Mouse (Mus musculus) spleen, adult 2 months (tissue): ENCODE measurements at regions not wholly inside any gene's neighbourhood (a gene's known extent, or its start where the extent isn't known, plus 50 kb on each side); places are given as distances from the start of the nearest gene placed in this dataset.

Experiments
- DNase-seq, 2 experiments: peaks; one replicate each; pipeline versions ENCODE4 v3.0.0 to v3.0.0-alpha.2; 2012 to 2021; ENCODE audit warnings: low spot score in 2 of 2, low read depth in 1 of 2
- H3K27ac ChIP-seq: fragments of 200-500 bp; 2 replicates; pipeline ENCODE4 v1.5.1; 2012; ENCODE audit warnings: low read length, inconsistent platforms; ENCODE audit not compliant: insufficient read depth
- H3K27me3 ChIP-seq: fragments of 200-500 bp; 2 replicates; pipeline ENCODE4 v1.6.1; 2012; ENCODE audit warnings: mild to moderate bottlenecking, moderate library complexity, low read length, inconsistent platforms; ENCODE audit not compliant: control insufficient read depth, insufficient read depth
- H3K36me3 ChIP-seq: fragments of 200-500 bp; 2 replicates; pipeline ENCODE4 v1.6.1; 2012; ENCODE audit warnings: mild to moderate bottlenecking, low read length, inconsistent platforms; ENCODE audit not compliant: control insufficient read depth, insufficient read depth
- H3K4me1 ChIP-seq: fragments of 200-500 bp; 2 replicates; pipeline ENCODE4 v1.6.1; 2011; ENCODE audit warnings: inconsistent platforms; ENCODE audit not compliant: control insufficient read depth, insufficient read depth, insufficient read length
- H3K4me3 ChIP-seq: fragments of 200-500 bp; 2 replicates; pipeline ENCODE4 v1.5.1; 2011; ENCODE audit warnings: mild to moderate bottlenecking, inconsistent platforms; ENCODE audit not compliant: insufficient read depth, insufficient read length; ENCODE audit errors: extremely low read depth
- CTCF ChIP-seq: fragments of 200-500 bp; IDR thresholded peaks from 2 replicates; pipeline ENCODE4 v1.5.1; 2011; ENCODE audit warnings: mild to moderate bottlenecking, inconsistent platforms; ENCODE audit not compliant: insufficient read depth, insufficient read length, insufficient replicate concordance; ENCODE audit errors: extremely low read depth
- POLR2A ChIP-seq: fragments of 200-500 bp; IDR thresholded peaks from 2 replicates; pipeline ENCODE4 v1.6.1; 2011; ENCODE audit warnings: low read depth, low read length, inconsistent platforms
- WGBS: fragments of 180-500 bp; shearing (Covaris S2); methylation state at CpG from one replicate; pipeline ENCODE4 v1.1.7; 2018; 5-methylcytosine and 5-hydroxymethylcytosine counted together

- Histone ChIP-seq H3K27me3 (no peaks in the 10 kb centered on the region), H3K4me1 (no peaks in the 10 kb centered on the region), H3K27ac (no peak overlapping the region), H3K4me3 (no peak overlapping the region), H3K36me3 (no peaks in the 10 kb centered on the region)
- DNase-seq = no peak
- TF ChIP-seq POLR2A = no peak
- TF ChIP-seq CTCF = no peak
- 60% methylated on average over 5 of the region's 5 CpGs for WGBS
Observed at GRCm38 (mm10) chr14:76964046-76964445, 72.5 kb upstream of the Ccdc122 start.

GRCm38 (mm10) chr14:76958875-76959274, 77.7 kb upstream of the Ccdc122 start:
- no peaks in the 10 kb centered on the region for H3K4me1 ChIP-seq
- DNase-seq = no peak
- H3K36me3 ChIP-seq = no peaks in the 10 kb centered on the region
- H3K4me3 ChIP-seq = no peak overlapping the region
- no peaks in the 10 kb centered on the region for H3K27me3 ChIP-seq
- 84% methylated on average over 10 of the region's 10 CpGs for WGBS
- H3K27ac ChIP-seq = no peak overlapping the region
- TF ChIP-seq CTCF (no peak), POLR2A (no peak)

GRCm38 (mm10) chr14:76957136-76957535, 79.4 kb upstream of the Ccdc122 start:
- no peaks in the 10 kb centered on the region for H3K27me3 ChIP-seq
- WGBS = 83% methylated on average over 2 of the region's 2 CpGs

GRCm38 (mm10) chr14:76953171-76953570, 83.4 kb upstream of the Ccdc122 start:
- H3K27ac ChIP-seq = no peak overlapping the region
- no peak for DNase-seq
- H3K36me3 ChIP-seq = no peaks in the 10 kb centered on the region
- no peaks in the 10 kb centered on the region for H3K4me1 ChIP-seq
- H3K27me3 ChIP-seq = no peaks in the 10 kb centered on the region
- TF ChIP-seq POLR2A = no peak
- TF ChIP-seq CTCF = no peak
- H3K4me3 ChIP-seq = no peak overlapping the region
- 89% methylated on average over 2 of the region's 2 CpGs for WGBS

More at GRCm38 (mm10) chr14:76957136-76957535, 79.4 kb upstream of the Ccdc122 start:
- TF ChIP-seq CTCF (no peak), POLR2A (no peak)
- no peak for DNase-seq
- no peaks in the 10 kb centered on the region for H3K4me1 ChIP-seq
- no peak overlapping the region for H3K27ac ChIP-seq
- H3K36me3 ChIP-seq = no peaks in the 10 kb centered on the region
- H3K4me3 ChIP-seq = no peak overlapping the region

- H3K36me3 ChIP-seq = no peaks in the 10 kb centered on the region
- H3K4me3 ChIP-seq = no peak overlapping the region
- H3K27ac ChIP-seq = no peak overlapping the region
- WGBS = 73% methylated on average over 4 of the region's 4 CpGs
- no peaks in the 10 kb centered on the region for H3K27me3 ChIP-seq
- no peak for DNase-seq
- TF ChIP-seq POLR2A (no peak), CTCF (no peak)
- H3K4me1 ChIP-seq = no peaks in the 10 kb centered on the region
Observed at GRCm38 (mm10) chr14:76951450-76951849, 85.1 kb upstream of the Ccdc122 start.

GRCm38 (mm10) chr14:76949388-76949787, 87.2 kb upstream of the Ccdc122 start:
- WGBS = 88% methylated on average over 3 of the region's 3 CpGs

GRCm38 (mm10) chr14:76948948-76949347, 87.6 kb upstream of the Ccdc122 start:
- no peak for DNase-seq
- 82% methylated on average over 3 of the region's 3 CpGs for WGBS
- no peak overlapping the region for H3K4me3 ChIP-seq
- no peaks in the 10 kb centered on the region for H3K36me3 ChIP-seq
- no peak overlapping the region for H3K27ac ChIP-seq
- H3K4me1 ChIP-seq = no peaks in the 10 kb centered on the region
- TF ChIP-seq CTCF (no peak), POLR2A (no peak)
- no peaks in the 10 kb centered on the region for H3K27me3 ChIP-seq

More at GRCm38 (mm10) chr14:76949388-76949787, 87.2 kb upstream of the Ccdc122 start:
- no peaks in the 10 kb centered on the region for H3K27me3 ChIP-seq
- no peaks in the 10 kb centered on the region for H3K36me3 ChIP-seq
- DNase-seq = no peak
- no peaks in the 10 kb centered on the region for H3K4me1 ChIP-seq
- no peak overlapping the region for H3K27ac ChIP-seq
- no peak overlapping the region for H3K4me3 ChIP-seq
- TF ChIP-seq CTCF (no peak), POLR2A (no peak)

- no peak overlapping the region for H3K4me3 ChIP-seq
- H3K27me3 ChIP-seq = no peaks in the 10 kb centered on the region
- no peak overlapping the region for H3K27ac ChIP-seq
- DNase-seq = no peak
- no peaks in the 10 kb centered on the region for H3K4me1 ChIP-seq
- H3K36me3 ChIP-seq = no peaks in the 10 kb centered on the region
- WGBS = 88% methylated on average over 6 of the region's 6 CpGs
- TF ChIP-seq CTCF = no peak
- no peak for TF ChIP-seq POLR2A
Observed at GRCm38 (mm10) chr14:76948481-76948880, 88.1 kb upstream of the Ccdc122 start.
